Mouse (Mus musculus) forebrain, embryonic 14.5 days (tissue): ENCODE measurements at regions not wholly inside any gene's neighbourhood (a gene's known extent, or its start where the extent isn't known, plus 50 kb on each side); places are given as distances from the start of the nearest gene placed in this dataset.
"Not testable (repeated sequence)": the region's sequence is repeated elsewhere in the genome, so short reads cannot be mapped to it uniquely, and the experiment has no call there.

Experiments used
- ATAC-seq: fragments of 200-750 bp; cut with Nextera tagmentation; 2 replicates; pipeline ENCODE4 v1.8.0; 2017; ENCODE audit warnings: mild to moderate bottlenecking, moderate library complexity
- DNase-seq: peaks from one replicate; pipeline ENCODE4 v3.0.0-alpha.2; 2015; ENCODE audit warnings: low spot score
- H3K27ac ChIP-seq: fragments of 300-500 bp; sonication (generic); 2 replicates; pipeline ENCODE4 v1.5.1; 2014; ENCODE audit warnings: low read depth, mild to moderate bottlenecking, control low read depth, low read length, moderate library complexity
- H3K27me3 ChIP-seq: fragments of 300-500 bp; sonication (generic); replicated peaks from 2 replicates; pipeline ENCODE4 v1.6.1; 2014; ENCODE audit warnings: low read length, control low read depth, mixed read lengths; ENCODE audit not compliant: control insufficient read depth, insufficient read depth
- H3K36me3 ChIP-seq: fragments of 300-500 bp; sonication (generic); 2 replicates; pipeline ENCODE4 v1.6.1; 2014; ENCODE audit warnings: low read length, control low read depth; ENCODE audit not compliant: control insufficient read depth, insufficient read depth
- H3K4me1 ChIP-seq: fragments of 300-500 bp; sonication (generic); 2 replicates; pipeline ENCODE4 v1.6.1; 2014; ENCODE audit warnings: antibody characterized with exemption, low read length, control low read depth; ENCODE audit not compliant: control insufficient read depth, insufficient read depth
- H3K4me2 ChIP-seq: fragments of 300-500 bp; sonication (generic); 2 replicates; pipeline ENCODE4 v1.6.1; 2014; ENCODE audit warnings: mild to moderate bottlenecking, control low read depth, low read length
- H3K4me3 ChIP-seq: fragments of 300-500 bp; sonication (generic); 2 replicates; pipeline ENCODE4 v1.5.1; 2014; ENCODE audit warnings: low read depth, low read length, control low read depth
- H3K9ac ChIP-seq: fragments of 300-500 bp; sonication (generic); 2 replicates; pipeline ENCODE4 v1.6.1; 2014; ENCODE audit warnings: mild to moderate bottlenecking, low read length, control low read depth, moderate library complexity
- H3K9me3 ChIP-seq: fragments of 300-500 bp; sonication (generic); replicated peaks from 2 replicates; pipeline ENCODE4 v1.6.1; 2016; ENCODE audit warnings: low read length, control low read depth, mixed read lengths; ENCODE audit not compliant: control insufficient read depth
- WGBS: fragments of 180-500 bp; shearing (Covaris S2); extraction: QIAGEN DNeasy Blood & Tissue Kit; methylation state at CpG from one replicate; pipeline ENCODE4 v1.1.7; 2014; 5-methylcytosine and 5-hydroxymethylcytosine counted together

DNA sequence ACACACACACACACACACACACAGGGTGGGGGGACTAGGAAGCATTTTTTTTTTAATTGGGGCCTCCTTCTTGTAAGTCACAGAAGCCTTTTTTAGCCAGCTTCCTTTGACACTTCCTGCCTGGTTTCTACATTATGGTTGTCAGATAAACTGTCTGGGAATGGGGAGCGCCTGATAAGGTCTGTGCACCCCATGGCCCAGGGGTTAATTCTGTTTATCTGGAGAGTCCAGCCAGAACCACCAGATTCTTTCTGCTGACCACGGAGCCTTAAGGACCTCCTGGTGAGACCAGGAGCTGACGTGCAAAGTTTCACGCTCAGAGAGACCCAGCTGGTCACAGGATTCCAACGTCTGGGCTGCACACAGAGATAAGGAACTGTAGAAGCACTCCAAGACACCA lies 153.4 kb downstream of the Cand1 start:
- Histone ChIP-seq H3K4me2 (no peak overlapping the region), H3K36me3 (no peaks in the 10 kb centered on the region), H3K4me3 (no peak overlapping the region), H3K27ac (no peak overlapping the region), H3K9me3 (no peaks in the 10 kb centered on the region), H3K4me1 (no peaks in the 10 kb centered on the region), H3K27me3 (no peaks in the 10 kb centered on the region), H3K9ac (no peak overlapping the region)
- 65% methylated on average over 5 of the region's 5 CpGs for WGBS
- DNase-seq = no peak
- ATAC-seq = no peak

DNA sequence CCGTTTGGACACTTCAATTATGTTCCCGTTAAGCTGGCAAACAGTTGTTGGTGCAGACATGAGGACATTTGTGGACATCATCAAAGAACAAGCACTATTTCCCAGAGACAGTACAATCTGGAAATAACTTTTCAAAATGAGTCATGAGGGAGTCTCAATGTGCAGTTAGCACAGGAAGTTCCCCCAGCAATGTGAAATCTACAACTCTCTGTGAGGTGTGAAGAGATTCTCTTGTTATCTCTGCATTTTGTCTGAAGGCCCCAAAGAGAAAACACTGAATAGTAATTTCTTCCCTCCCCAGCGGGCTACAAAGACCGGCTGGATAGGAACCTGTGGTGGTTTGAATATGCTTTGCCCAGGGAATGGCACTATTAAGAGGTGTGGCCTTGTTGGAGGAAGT lies 156.4 kb downstream of the Cand1 start:
- Histone ChIP-seq H3K27me3 (no peaks in the 10 kb centered on the region), H3K4me3 (no peak overlapping the region), H3K9ac (no peak overlapping the region), H3K36me3 (no peaks in the 10 kb centered on the region), H3K4me1 (no peaks in the 10 kb centered on the region), H3K9me3 (no peaks in the 10 kb centered on the region), H3K27ac (no peak overlapping the region), H3K4me2 (no peak overlapping the region)
- WGBS = 84% methylated on average over 4 of the region's 4 CpGs
- no peak for DNase-seq
- ATAC-seq = no peak

GRCm38 (mm10) chr10:119082861-119083260 lies 157.0 kb downstream of the Cand1 start:
- no peaks in the 10 kb centered on the region for H3K36me3 ChIP-seq
- H3K9me3 ChIP-seq = no peaks in the 10 kb centered on the region
- no peak overlapping the region for H3K4me2 ChIP-seq
- 96% methylated on average over 2 of the region's 2 CpGs for WGBS
- no peak overlapping the region for H3K9ac ChIP-seq
- H3K27ac ChIP-seq = no peak overlapping the region
- H3K4me1 ChIP-seq = no peaks in the 10 kb centered on the region
- H3K4me3 ChIP-seq = no peak overlapping the region
- H3K27me3 ChIP-seq = no peaks in the 10 kb centered on the region
- DNase-seq (no peak), ATAC-seq (no peak)

DNA sequence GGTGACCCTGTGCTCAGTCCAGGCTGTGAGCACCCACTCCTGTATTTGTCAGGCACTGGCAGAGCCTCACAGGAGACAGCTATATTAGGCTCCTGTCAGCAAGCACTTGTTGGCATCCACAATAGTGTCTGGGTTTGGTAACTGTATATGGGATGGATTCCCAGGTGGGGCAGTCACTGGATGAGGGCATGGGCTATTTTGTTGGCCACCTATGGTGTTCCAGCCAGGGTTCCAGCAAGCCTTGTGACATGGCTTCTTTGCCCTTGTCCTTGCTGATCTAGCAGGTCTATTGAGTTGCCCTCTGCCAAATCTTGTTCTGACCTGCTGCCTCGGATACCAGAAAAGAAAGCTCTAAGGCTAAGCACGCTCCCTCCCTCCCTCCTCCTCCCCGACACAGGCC lies 158.1 kb downstream of the Cand1 start:
- H3K4me1 ChIP-seq, H3K36me3 ChIP-seq, DNase-seq, H3K27me3 ChIP-seq, H3K4me2 ChIP-seq, H3K4me3 ChIP-seq, ATAC-seq, H3K9me3 ChIP-seq, H3K9ac ChIP-seq, H3K27ac ChIP-seq: not testable (repeated sequence)
- 82% methylated on average over 3 of the region's 3 CpGs for WGBS

DNA sequence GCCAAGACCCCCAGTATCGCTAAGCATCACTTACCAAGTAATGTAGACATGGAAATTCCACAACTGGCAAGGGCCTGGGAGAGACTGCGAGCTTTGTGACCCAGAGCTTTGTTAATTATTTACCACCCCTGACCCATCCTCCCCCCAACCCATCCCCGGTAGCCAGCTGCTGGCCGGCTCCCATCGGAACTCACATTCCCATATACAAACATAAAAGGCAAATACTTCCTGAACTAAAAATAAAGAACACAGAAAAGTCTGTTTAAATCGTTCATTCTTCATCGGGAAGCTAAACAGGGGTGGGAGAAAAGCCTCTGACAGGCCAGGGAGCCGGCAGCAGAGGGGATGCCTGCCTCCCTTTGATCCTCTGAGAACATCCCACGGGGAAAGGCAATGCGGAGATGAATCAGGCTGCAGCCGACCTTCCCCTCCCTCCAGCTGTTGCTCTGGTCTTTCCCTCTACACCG lies 163.7 kb downstream of the Cand1 start:
- Histone ChIP-seq H3K4me2 (no peak overlapping the region), H3K9ac (no peak overlapping the region), H3K4me3 (no peak overlapping the region), H3K27ac (no peak overlapping the region), H3K36me3 (no peaks in the 10 kb centered on the region), H3K4me1 (no peaks in the 10 kb centered on the region), H3K27me3 (no peaks in the 10 kb centered on the region), H3K9me3 (no peaks in the 10 kb centered on the region)
- no peak for DNase-seq
- 37% methylated on average over 12 of the region's 12 CpGs for WGBS
- ATAC-seq = no peak

GRCm38 (mm10) chr10:119074887-119075286 lies 165.0 kb downstream of the Cand1 start:
- no peaks in the 10 kb centered on the region for H3K27me3 ChIP-seq
- no peak overlapping the region for H3K4me2 ChIP-seq
- no peak overlapping the region for H3K9ac ChIP-seq
- H3K27ac ChIP-seq = no peak overlapping the region
- no peaks in the 10 kb centered on the region for H3K36me3 ChIP-seq
- H3K4me1 ChIP-seq = no peaks in the 10 kb centered on the region
- no peak for DNase-seq
- no peaks in the 10 kb centered on the region for H3K9me3 ChIP-seq
- ATAC-seq = no peak
- no peak overlapping the region for H3K4me3 ChIP-seq
- WGBS = 89% methylated on average over 15 of the region's 15 CpGs

DNA sequence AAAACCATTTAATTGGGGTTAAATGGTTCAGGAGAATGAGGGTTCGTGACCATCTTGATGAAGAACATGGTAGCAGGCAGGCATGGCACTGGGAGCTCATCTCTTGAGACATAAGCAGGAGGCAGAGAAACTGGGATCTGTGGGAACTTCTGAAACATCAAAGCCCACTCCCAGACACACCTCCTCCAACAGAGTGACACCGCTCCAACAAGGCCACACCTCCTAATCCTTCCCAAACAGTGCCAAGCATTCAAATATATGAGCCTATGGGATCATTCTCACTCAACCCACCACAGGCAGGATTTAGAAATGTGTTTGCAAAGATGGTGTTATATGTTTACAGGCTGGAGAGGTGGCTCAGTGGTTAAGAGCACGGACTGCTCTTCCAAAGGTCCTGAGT lies 165.9 kb downstream of the Cand1 start:
- H3K9ac ChIP-seq = no peak overlapping the region
- no peaks in the 10 kb centered on the region for H3K4me1 ChIP-seq
- no peaks in the 10 kb centered on the region for H3K36me3 ChIP-seq
- no peak overlapping the region for H3K4me3 ChIP-seq
- DNase-seq (no peak), ATAC-seq (no peak)
- 93% methylated on average over 3 of the region's 3 CpGs for WGBS
- no peaks in the 10 kb centered on the region for H3K9me3 ChIP-seq
- no peak overlapping the region for H3K4me2 ChIP-seq
- H3K27me3 ChIP-seq = no peaks in the 10 kb centered on the region
- no peak overlapping the region for H3K27ac ChIP-seq

DNA sequence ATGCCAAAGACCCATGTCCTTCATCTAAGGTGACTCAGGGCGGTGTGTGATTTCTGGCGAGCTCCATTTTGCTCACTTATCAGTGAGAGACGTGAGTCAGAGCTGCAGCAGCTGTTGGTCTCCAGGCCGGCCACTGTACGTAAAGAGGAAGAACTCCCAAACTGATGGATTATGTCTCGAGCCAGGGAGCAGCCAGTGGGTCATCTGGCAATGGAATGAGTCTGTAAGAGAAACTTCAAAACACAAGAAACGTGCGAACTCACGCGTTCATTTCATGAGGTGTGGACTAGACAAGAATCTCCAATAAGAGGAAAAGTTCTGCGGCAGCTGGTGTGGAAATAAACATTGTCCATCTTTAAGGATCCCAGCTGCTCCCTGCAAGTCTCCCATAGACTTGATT lies 170.4 kb downstream of the Cand1 start:
- no peaks in the 10 kb centered on the region for H3K9me3 ChIP-seq
- no peak overlapping the region for H3K4me3 ChIP-seq
- H3K27me3 ChIP-seq = no peaks in the 10 kb centered on the region
- H3K27ac ChIP-seq = no peak overlapping the region
- ATAC-seq (no peak), DNase-seq (no peak)
- H3K9ac ChIP-seq = no peak overlapping the region
- peaks cover 6% of the 10 kb centered on the region; the same call in 1 of the 2 replicates for H3K4me1 ChIP-seq
- WGBS = 87% methylated on average over 11 of the region's 11 CpGs
- H3K36me3 ChIP-seq = no peaks in the 10 kb centered on the region
- H3K4me2 ChIP-seq = no peak overlapping the region

DNA sequence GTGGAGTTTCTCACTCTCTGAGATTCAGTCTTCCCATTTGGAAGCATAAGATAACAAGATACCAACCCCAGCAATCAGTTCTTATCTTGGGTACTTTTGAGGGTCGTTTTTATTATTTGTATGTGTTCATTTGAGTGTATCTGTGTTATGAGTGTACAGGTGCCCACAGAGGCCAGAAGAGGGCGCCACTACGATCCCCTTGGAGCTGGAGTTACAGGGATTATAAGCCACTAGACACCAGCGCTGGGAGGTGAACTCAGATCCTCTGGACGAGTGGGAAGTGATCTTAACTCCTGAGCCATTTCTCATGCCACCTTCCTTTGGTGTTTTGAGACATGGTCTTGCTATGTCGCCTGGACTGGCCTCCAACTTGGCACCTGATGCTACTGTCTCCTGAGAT lies 172.0 kb downstream of the Cand1 start:
- Histone ChIP-seq H3K27me3 (no peaks in the 10 kb centered on the region), H3K4me2 (no peak overlapping the region), H3K4me1 (peaks cover 6% of the 10 kb centered on the region; the same call in 1 of the 2 replicates), H3K36me3 (no peaks in the 10 kb centered on the region), H3K9ac (no peak overlapping the region), H3K27ac (no peak overlapping the region), H3K4me3 (no peak overlapping the region), H3K9me3 (no peaks in the 10 kb centered on the region)
- DNase-seq (no peak), ATAC-seq (no peak)
- 85% methylated on average over 6 of the region's 6 CpGs for WGBS
